Mouse (Mus musculus): ENCODE data around the gene Ror1.

DNA sequence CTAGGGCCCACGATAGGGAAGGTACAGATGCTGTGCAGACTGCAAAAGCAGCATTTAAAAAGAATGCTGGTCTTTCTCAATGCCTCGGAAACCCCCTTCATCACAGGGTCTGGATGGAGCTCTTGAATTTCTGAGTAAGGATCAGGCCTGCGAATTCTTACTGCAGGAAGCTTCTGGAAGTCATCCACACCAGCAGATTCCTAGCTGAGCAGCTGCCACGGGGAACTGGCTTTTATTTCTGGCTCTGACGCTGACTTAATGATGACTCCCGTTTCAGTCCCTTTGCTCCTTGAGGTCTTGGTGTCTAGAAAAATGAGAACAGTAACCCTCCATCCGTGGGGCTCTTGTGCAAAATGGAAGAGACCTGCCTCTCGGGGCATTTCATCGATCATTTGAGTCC is 39.5 kb upstream of the Ror1 start:
- TF ChIP-seq POLR2A (IDR thresholded peaks at IDR 0.05; ENCODE audit: borderline replicate concordance, extremely low read depth, low read depth, low read length) (no peak), CTCF (IDR thresholded peaks at IDR 0.05; ENCODE audit: insufficient read depth, low read length) (no peak)

All from lung, adult 2 months (tissue).